19 mouse cellular contexts compared by ENCODE assay signal in the genomic region with DNA sequence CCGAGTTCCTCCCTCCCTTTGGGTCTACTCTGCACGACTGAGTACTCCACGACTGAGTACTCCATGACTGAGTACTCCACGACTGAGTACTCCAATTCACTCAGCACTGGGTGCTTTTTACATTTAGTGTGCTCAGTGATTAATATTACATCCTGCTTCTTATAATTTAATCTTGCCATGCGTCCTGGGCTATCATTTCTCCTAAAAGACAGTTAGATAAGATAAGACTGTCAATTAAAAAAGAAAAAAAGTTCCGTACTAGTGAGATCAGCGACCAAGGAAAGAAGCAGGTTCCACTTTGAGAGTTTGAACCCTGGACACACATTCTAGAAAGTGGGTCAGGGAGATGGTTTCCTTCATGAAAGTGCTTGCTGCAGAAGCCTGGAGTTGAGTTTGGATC.
"Had no signal": no experiment of that assay in that cellular context is flagged by ENCODE, and none has a peak within 500 bp of the region (broad histone marks: within the 10 kb centered on the region; RNA-seq: fewer than 3 reads in every experiment).

No protein-coding gene starts in this region.

- H3K36me3 ChIP-seq: midbrain, embryonic 10.5 days; midbrain, embryonic 12.5 days; neural tube, embryonic 15.5 days had no signal

- H3K4me2 ChIP-seq: lung, embryonic 14.5 days; midbrain, embryonic 12.5 days; neural tube, embryonic 13.5 days; neural tube, embryonic 15.5 days had no signal

- H3K27me3 ChIP-seq: neural tube, embryonic 13.5 days; neural tube, embryonic 15.5 days had no signal

- H3K4me3 ChIP-seq: midbrain, embryonic 10.5 days; midbrain, embryonic 12.5 days; myocyte; neural tube, embryonic 13.5 days; neural tube, embryonic 15.5 days had no signal

- DNase-seq: lung, adult 18-20 months; lung, embryonic 14.5 days; lung, postnatal 10 days; lung, postnatal 4 days; midbrain, embryonic 14.5 days; retina, postnatal 1 day; right cerebral cortex, adult 18-20 months; right cerebral cortex, postnatal 25 days; right cerebral cortex, postnatal 4 days; spleen, adult 18-20 months; thymus, adult 18-20 months; thymus, postnatal 14 days; thymus, postnatal 36 days had no signal

- ATAC-seq: midbrain, embryonic 16.5 days had no signal

- H3K9me3 ChIP-seq: midbrain, embryonic 12.5 days; neural tube, embryonic 13.5 days; neural tube, embryonic 15.5 days had no signal

- H3K9ac ChIP-seq: lung, embryonic 14.5 days; midbrain, embryonic 12.5 days; neural tube, embryonic 13.5 days; neural tube, embryonic 15.5 days had no signal

- H3K27ac ChIP-seq: midbrain, embryonic 12.5 days had no signal
